Mouse (Mus musculus): Measurements from ENCODE around the gene H2-M5.
A peak's percentile ranks its signal among the peaks of the same experiment; 100 is the strongest.

H2-M5 gene

DNA sequence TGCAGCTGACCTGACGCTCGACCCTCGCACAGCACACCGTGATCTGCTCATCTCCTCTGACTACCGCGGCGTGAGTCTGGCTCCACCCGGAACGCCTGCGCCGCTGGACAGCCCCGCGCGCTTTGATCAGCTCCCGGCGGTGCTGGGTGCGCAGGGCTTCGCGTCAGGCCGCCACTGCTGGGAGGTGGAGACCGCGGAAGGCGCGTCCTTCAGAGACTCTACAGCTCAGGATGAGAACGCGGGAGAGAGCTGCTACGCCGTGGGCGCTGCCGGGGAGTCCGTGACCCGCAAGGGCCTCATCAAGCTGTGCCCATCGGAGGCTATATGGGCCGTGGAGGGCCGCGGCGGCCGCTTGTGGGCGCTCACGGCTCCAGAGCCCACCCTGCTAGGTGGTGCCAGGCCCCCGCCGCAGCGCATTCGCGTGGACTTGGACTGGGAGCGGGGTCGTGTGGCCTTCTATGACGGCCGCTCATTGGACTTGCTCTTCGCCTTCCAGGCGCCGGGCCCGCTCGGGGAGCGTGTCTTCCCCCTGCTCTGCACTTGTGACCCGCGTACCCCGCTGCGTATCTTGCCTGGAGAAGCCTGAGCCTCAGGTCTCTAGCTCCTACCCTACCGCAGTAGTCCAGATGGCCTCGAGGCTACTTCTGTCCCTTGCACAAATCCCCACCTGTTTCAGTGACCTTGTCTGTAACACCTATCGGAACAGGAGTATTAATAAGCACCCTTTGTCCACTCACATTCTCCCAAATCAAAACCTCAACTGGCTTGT lies 42.1 kb downstream of the H2-M5 start:
- DNase-seq = peak; percentile 96

DNA sequence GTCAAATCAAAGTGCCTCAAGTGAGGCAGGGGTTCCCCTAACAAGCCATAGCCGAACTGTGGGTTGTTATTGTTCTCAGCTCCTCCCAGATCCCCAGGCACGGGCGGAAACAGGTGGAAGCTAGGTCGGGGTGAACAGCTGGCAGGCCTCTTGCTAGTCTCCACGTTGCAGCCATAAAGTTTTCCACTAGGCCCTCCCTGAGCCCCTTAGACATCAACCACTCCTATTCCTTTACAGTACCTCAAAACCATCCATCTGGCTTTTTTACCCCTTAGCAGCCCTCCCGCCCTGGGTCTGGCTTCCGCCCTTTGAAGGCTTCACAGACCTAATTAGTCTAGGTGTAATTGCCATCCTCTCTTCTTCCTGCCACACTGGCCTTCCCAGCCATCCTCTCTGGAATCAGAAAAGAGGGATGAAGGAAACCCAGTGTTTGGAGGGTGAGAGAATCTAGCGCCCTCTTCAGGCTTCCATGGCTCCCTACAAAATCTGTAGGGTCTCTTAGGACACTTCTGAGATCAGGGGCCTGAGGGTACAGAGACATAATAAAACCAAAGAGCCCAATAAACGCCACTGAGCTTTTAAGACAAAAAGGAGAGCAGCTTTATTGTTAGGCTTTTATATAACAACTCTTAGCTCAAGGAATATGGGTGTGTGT lies 45.1 kb downstream of the H2-M5 start:
- DNase-seq = peak; percentile 92

DNA sequence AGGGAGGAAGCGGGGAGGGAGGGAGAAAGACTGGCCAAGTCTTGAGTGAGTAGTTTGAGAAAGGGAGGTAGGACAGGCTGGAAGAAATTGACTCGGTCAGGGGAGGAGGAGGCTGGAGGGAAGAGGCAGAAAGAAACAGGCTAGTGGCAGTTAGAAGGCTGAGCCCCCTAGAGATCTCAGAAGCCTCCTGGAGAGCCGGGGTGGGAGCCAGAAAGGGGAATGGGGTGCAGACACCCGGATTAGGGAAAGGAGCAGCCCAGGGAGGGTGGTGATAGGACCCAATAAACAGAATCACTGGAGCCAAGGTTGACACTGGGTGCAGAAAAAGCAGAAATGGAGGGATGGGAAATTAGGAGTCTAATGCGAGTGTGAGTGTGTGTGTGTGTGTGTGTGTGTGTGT lies 45.6 kb downstream of the H2-M5 start:
- peak; percentile 79 for DNase-seq

DNA sequence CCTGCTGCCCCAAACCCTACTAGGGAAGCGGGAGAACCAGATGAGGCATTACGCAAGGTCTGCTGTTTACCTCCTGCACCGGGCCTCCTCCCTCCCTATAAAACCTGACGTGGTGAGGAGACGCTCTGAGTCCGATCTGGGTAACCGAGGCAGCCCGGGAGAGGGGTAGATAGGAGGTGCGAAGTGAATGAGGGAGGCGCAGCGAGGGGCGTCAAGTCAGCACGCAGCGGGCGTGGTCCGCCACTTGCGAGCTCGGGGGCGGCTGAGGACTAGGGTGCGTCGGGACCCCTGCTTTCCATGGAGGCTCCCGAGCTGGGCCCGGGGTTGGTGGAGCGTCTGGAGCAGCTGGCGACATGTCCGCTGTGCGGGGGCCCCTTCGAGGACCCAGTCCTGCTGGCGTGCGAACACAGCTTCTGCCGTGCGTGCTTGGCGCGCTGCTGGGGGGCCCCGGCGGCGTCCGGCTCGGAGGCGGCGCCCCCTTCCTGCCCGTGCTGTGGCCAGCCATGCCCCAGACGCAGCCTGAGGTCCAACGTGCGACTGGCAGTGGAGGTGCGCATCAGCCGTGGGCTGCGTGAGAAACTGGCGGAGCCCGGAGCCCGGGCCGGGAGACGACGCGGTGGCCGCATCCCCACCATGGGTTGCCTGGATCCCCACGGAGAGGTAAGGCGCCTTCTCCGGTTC lies 46.4 kb downstream of the H2-M5 start, which contains the start of gene Rnf39:
Rnf39 (plus strand) TSS at position 128 of the 681 bp plus-strand sequence.
- DNase-seq = peak; percentile 95

DNA sequence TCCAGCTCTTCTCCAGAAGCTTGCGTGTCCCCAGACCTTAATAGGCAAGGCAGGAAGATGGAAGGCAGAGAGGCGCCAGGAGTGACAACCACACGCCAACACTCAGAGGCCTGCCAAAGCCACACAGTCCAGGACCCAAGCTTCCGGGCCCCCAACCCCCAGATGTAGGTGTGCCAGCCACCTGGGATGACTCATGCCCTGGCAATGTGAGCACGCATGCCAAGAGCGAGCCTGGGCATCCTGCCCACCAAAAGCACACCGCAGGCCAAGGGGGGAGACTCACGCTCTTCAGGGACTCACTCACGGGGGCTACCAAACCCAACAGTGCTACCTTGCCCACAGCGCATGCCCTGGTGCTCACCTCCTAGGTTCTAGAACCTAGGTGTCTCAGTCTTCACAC lies 46.9 kb downstream of the H2-M5 start:
- peak; percentile 96 for DNase-seq

DNA sequence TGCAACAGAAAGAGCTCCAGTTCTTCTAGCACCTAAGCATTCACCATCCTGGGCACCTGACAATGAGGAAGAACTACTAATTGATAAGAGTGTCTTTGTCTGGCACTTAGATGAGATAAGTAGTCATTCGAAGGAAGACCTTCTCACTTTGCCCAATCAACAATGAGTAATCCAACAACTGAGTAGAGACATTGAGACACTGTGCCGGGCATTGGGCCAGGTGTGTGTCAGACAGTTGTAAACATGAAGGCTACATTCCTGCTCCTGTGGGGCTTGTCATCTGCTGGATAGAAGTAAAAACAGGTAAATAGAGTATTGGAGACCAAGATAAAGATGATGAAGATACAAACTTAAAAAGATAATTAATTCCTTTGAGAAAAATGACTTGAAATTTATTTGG lies 51.3 kb downstream of the H2-M5 start:
- peak; percentile 49 for DNase-seq

Data from heart, adult 11 months (tissue).